Mouse (Mus musculus) erythroblast, embryonic 14.5 days (primary cell): Measurements from ENCODE around the gene Ring1. TPM values are rescaled to one million over a fixed set of nuclear protein-coding genes. Genes with fewer than 3 reads are reported as not detected.

Experiments used
- H3K27me3 ChIP-seq: 2 replicates; pipeline ENCODE4 v1.6.1; 2012; ENCODE audit warnings: inconsistent platforms; ENCODE audit not compliant: control insufficient read depth
- H3K36me3 ChIP-seq: 2 replicates; pipeline ENCODE4 v1.6.1; 2012; ENCODE audit warnings: mild to moderate bottlenecking, inconsistent platforms; ENCODE audit not compliant: control insufficient read depth
- H3K4me1 ChIP-seq: 2 replicates; pipeline ENCODE4 v1.6.1; 2012; ENCODE audit warnings: inconsistent platforms; ENCODE audit not compliant: control insufficient read depth
- H3K4me3 ChIP-seq: replicated peaks from 2 replicates; pipeline ENCODE3; 2012; ENCODE audit warnings: moderate library complexity, mild to moderate bottlenecking, inconsistent platforms
- H3K9me3 ChIP-seq: 2 replicates; pipeline ENCODE4 v1.6.1; 2012; ENCODE audit warnings: low read length, inconsistent platforms, mixed read lengths; ENCODE audit not compliant: control insufficient read depth
- GATA1 ChIP-seq: IDR thresholded peaks from 2 replicates; pipeline ENCODE4 v1.6.1; 2012; ENCODE audit warnings: low read length, inconsistent platforms, mixed read lengths
- TAL1 ChIP-seq: IDR thresholded peaks from 3 replicates; pipeline ENCODE4 v1.6.1; 2012; ENCODE audit warnings: low read length, inconsistent platforms, mixed read lengths
- polyA plus RNA-seq: library from polyadenylated mRNA; stranded (reverse); fragments of >175 nt; gene quantifications from 2 replicates; pipeline ENCODE4 v1.2.3, GENCODE M21; 2012

Gene Ring1
- polyA plus RNA-seq, 1 experiment, result 1.8 TPM

GRCm38 (mm10) chr17:33980181-33981035, 44.1 kb downstream of the Ring1 start:
- Histone ChIP-seq H3K27me3 (peaks cover 40% of the 10 kb centered on the region), H3K4me3 (no peak overlapping the region), H3K4me1 (peaks cover 6% of the 10 kb centered on the region), H3K36me3 (no peaks in the 10 kb centered on the region), H3K9me3 (no peaks in the 10 kb centered on the region)
- TF ChIP-seq TAL1 (no peak), GATA1 (no peak)

- peaks cover 40% of the 10 kb centered on the region for H3K27me3 ChIP-seq
- H3K9me3 ChIP-seq, result no peaks in the 10 kb centered on the region
- TF ChIP-seq GATA1 (no peak), TAL1 (no peak)
- no peaks in the 10 kb centered on the region for H3K36me3 ChIP-seq
- H3K4me3 ChIP-seq, result no peak overlapping the region
- H3K4me1 ChIP-seq, result peaks cover 6% of the 10 kb centered on the region
Measured at GRCm38 (mm10) chr17:33979512-33980050, 44.9 kb downstream of the Ring1 start.

- peaks cover 40% of the 10 kb centered on the region for H3K27me3 ChIP-seq
- peaks cover 8% of the 10 kb centered on the region for H3K4me1 ChIP-seq
- TF ChIP-seq GATA1 (no peak), TAL1 (no peak)
- H3K9me3 ChIP-seq, result no peaks in the 10 kb centered on the region
- H3K36me3 ChIP-seq, result no peaks in the 10 kb centered on the region
- peak overlapping the region; percentile 57 for H3K4me3 ChIP-seq
Measured at GRCm38 (mm10) chr17:33978631-33979031, 45.8 kb downstream of the Ring1 start.

GRCm38 (mm10) chr17:33977861-33978557, 46.5 kb downstream of the Ring1 start:
- H3K36me3 ChIP-seq, result no peaks in the 10 kb centered on the region
- H3K9me3 ChIP-seq, result peaks cover 2% of the 10 kb centered on the region; the same call in 1 of the 2 replicates
- H3K27me3 ChIP-seq, result peaks cover 40% of the 10 kb centered on the region
- H3K4me1 ChIP-seq, result peaks cover 11% of the 10 kb centered on the region
- TF ChIP-seq GATA1 (no peak), TAL1 (no peak)
- peak overlapping the region; percentile 57 for H3K4me3 ChIP-seq

- TF ChIP-seq GATA1, result no peak
- H3K36me3 ChIP-seq, result no peaks in the 10 kb centered on the region
- H3K9me3 ChIP-seq, result peaks cover 5% of the 10 kb centered on the region; the same call in 1 of the 2 replicates
- peaks cover 19% of the 10 kb centered on the region for H3K27me3 ChIP-seq
- no peak overlapping the region for H3K4me3 ChIP-seq
- H3K4me1 ChIP-seq, result peaks cover 11% of the 10 kb centered on the region
Measured at GRCm38 (mm10) chr17:33973572-33973971, 50.9 kb downstream of the Ring1 start.

GRCm38 (mm10) chr17:33972691-33973090, 51.8 kb downstream of the Ring1 start:
- peaks cover 5% of the 10 kb centered on the region; the same call in 1 of the 2 replicates for H3K9me3 ChIP-seq
- no peak overlapping the region for H3K4me3 ChIP-seq
- peaks cover 7% of the 10 kb centered on the region for H3K4me1 ChIP-seq
- TF ChIP-seq GATA1, result no peak
- TF ChIP-seq TAL1, result no peak
- H3K36me3 ChIP-seq, result no peaks in the 10 kb centered on the region
- H3K27me3 ChIP-seq, result peaks cover 10% of the 10 kb centered on the region

Other genes starting within 250 kb of the Ring1 start
- gene Angptl4, start 242.8 kb downstream of the Ring1 start, polyA plus RNA-seq, result 0.07 TPM in 1 of 2 replicates, not detected in the other
- gene Kank3, start 214.2 kb downstream of the Ring1 start, polyA plus RNA-seq, result 0.03 TPM in 2 replicates
- gene Rps28, start 200.1 kb downstream of the Ring1 start, polyA plus RNA-seq, result 366 and 664 TPM in 2 replicates
- gene Ndufa7, start 200.1 kb downstream of the Ring1 start, polyA plus RNA-seq, result 125 and 152 TPM in 2 replicates
- 0.26 and 0.86 TPM in 2 replicates for gene Cd320, start 181.6 kb downstream of the Ring1 start, polyA plus RNA-seq
- gene Gm7029, start 150.8 kb downstream of the Ring1 start, polyA plus RNA-seq, result not detected in 2 replicates
- 24.3 and 25.8 TPM in 2 replicates for gene Kifc1, start 134.0 kb downstream of the Ring1 start, polyA plus RNA-seq
- 0.08 TPM in 1 of 2 replicates, not detected in the other for gene Platr17, start 119.5 kb downstream of the Ring1 start, polyA plus RNA-seq
- 1.4 TPM in 2 replicates for gene Daxx, start 115.3 kb downstream of the Ring1 start, polyA plus RNA-seq
- gene Tapbp, start 108.8 kb downstream of the Ring1 start, polyA plus RNA-seq, result 14.7 and 21.8 TPM in 2 replicates
- 5.6 and 5.7 TPM in 2 replicates for gene Zbtb22, start 108.8 kb downstream of the Ring1 start, polyA plus RNA-seq
- 3.1 and 3.5 TPM in 2 replicates for gene Rgl2, start 95.1 kb downstream of the Ring1 start, polyA plus RNA-seq
- gene Pfdn6, start 84.3 kb downstream of the Ring1 start, polyA plus RNA-seq, result 48.7 and 66.5 TPM in 2 replicates
- 6.0 and 6.7 TPM in 2 replicates for gene Wdr46, start 84.0 kb downstream of the Ring1 start, polyA plus RNA-seq
- gene B3galt4, start 73.2 kb downstream of the Ring1 start, polyA plus RNA-seq, result 0.21 and 0.45 TPM in 2 replicates
- 10.1 and 11.6 TPM in 2 replicates for gene Vps52, start 68.9 kb downstream of the Ring1 start, polyA plus RNA-seq
- 11.8 and 13.8 TPM in 2 replicates for gene Rps18, start 68.7 kb downstream of the Ring1 start, polyA plus RNA-seq
- 0.91 and 0.94 TPM in 2 replicates for gene H2-K1, start 24.3 kb downstream of the Ring1 start, polyA plus RNA-seq
- 1.4 TPM in 2 replicates for gene H2-Ke6, start 3.4 kb upstream of the Ring1 start, polyA plus RNA-seq
- 3.5 TPM in 2 replicates for gene Slc39a7, start 7.0 kb upstream of the Ring1 start, polyA plus RNA-seq
- 10.1 and 11.3 TPM in 2 replicates for gene Rxrb, start 7.1 kb upstream of the Ring1 start, polyA plus RNA-seq
- 0.45 and 0.56 TPM in 2 replicates for gene Col11a2, start 14.8 kb upstream of the Ring1 start, polyA plus RNA-seq
- gene H2-Oa, start 67.7 kb upstream of the Ring1 start, polyA plus RNA-seq, result 0.04 and 0.14 TPM in 2 replicates
- 0.46 and 1.0 TPM in 2 replicates for gene H2-DMa, start 94.9 kb upstream of the Ring1 start, polyA plus RNA-seq
- 28.3 and 30.4 TPM in 2 replicates for gene Brd2, start 98.0 kb upstream of the Ring1 start, polyA plus RNA-seq
- not detected in 2 replicates for gene H2-DMb2, start 118.6 kb upstream of the Ring1 start, polyA plus RNA-seq
- gene H2-DMb1, start 128.4 kb upstream of the Ring1 start, polyA plus RNA-seq, result not detected in 2 replicates
- 0.05 and 0.06 TPM in 2 replicates for gene Tap1, start 162.9 kb upstream of the Ring1 start, polyA plus RNA-seq
- gene Psmb9, start 163.1 kb upstream of the Ring1 start, polyA plus RNA-seq, result 0.05 and 0.10 TPM in 2 replicates
- 0.24 and 0.28 TPM in 2 replicates for gene Psmb8, start 173.0 kb upstream of the Ring1 start, polyA plus RNA-seq
- gene Tap2, start 178.8 kb upstream of the Ring1 start, polyA plus RNA-seq, result 0.83 and 1.0 TPM in 2 replicates
- not detected in 2 replicates for gene H2-Ob, start 214.2 kb upstream of the Ring1 start, polyA plus RNA-seq
- 0.14 TPM in 1 of 2 replicates, not detected in the other for gene H2-Ab1, start 233.0 kb upstream of the Ring1 start, polyA plus RNA-seq